Mouse (Mus musculus): ENCODE measurements around the gene Myo18a.

GRCm38 (mm10) chr11:77760031-77760430 is 3.0 kb upstream of the Myo18a start:
- TF ChIP-seq ZC3H11A (IDR thresholded peaks at IDR 0.05; ENCODE audit: borderline replicate concordance, low read depth, low read length) (no peak), HCFC1 (IDR thresholded peaks at IDR 0.05; ENCODE audit: borderline replicate concordance, insufficient read depth, low read length) (no peak), ZNF384 (IDR thresholded peaks at IDR 0.05; ENCODE audit: low read depth, low read length) (no peak), MAFK (IDR thresholded peaks at IDR 0.05; ENCODE audit: insufficient read depth, low read depth, low read length) (no peak), CHD2 (IDR thresholded peaks at IDR 0.05; ENCODE audit: low read depth, low read length) (no peak)

Data from ES-E14 (cell line).